8 mouse cellular contexts compared by ENCODE assay signal in genomic region chr11:77493512-77494343, GRCm38 (mm10). TPM values are rescaled to one million over a fixed set of nuclear protein-coding genes. Genes with fewer than 3 reads are reported as not detected.
DNase-seq lines count a peak whose midpoint lies in the region; ATAC-seq and TF ChIP-seq lines count a peak whose summit lies in the region.

Gene Git1 (plus strand): TSS chr11:77493562.

- peak; percentile 62 for DNase-seq in cerebellum, adult 11 months
- DNase-seq in heart, postnatal 4 days: peak; percentile 67
- peak; percentile 67 to 73 for DNase-seq in left cerebral cortex, adult 2 months (ENCODE audit: extremely low spot score in 1 of 2, low spot score in 2 of 2)
- no peak for DNase-seq in spleen, adult 2 months (ENCODE audit: low read depth in 1 of 2, low spot score in 2 of 2)

- H3K27ac ChIP-seq in bone marrow macrophage, adult 2 months (ENCODE audit: insufficient read depth, low read depth, low read length): peak within 1 kb of the TSS; percentile 78
- peak within 1 kb of the TSS; percentile 92 for H3K27ac ChIP-seq in forebrain, embryonic 15.5 days (replicated peaks)
- H3K27ac ChIP-seq in left cerebral cortex, adult 2 months: peak within 1 kb of the TSS; percentile 98
- H3K27ac ChIP-seq in spleen, adult 2 months (ENCODE audit: insufficient read depth, low read length): peak within 1 kb of the TSS; percentile 56

- WGBS in forebrain, embryonic 15.5 days: under 1% methylated on average over 51 of the region's 74 CpGs
- 4% methylated on average over 73 of the region's 74 CpGs for WGBS in spleen, adult 2 months

- H3K4me1 ChIP-seq in bone marrow macrophage, adult 2 months (ENCODE audit: control insufficient read depth, insufficient read depth, low read length): peaks cover 45% of the 10 kb centered on the region
- H3K4me1 ChIP-seq in forebrain, embryonic 15.5 days: peaks cover 72% of the 10 kb centered on the region
- H3K4me1 ChIP-seq in spleen, adult 2 months (ENCODE audit: control insufficient read depth, insufficient read depth, insufficient read length): peaks cover 16% of the 10 kb centered on the region; the same call in 1 of the 2 replicates

- no peak for TF ChIP-seq POLR2A in bone marrow macrophage, adult 2 months (IDR thresholded peaks at IDR 0.05; ENCODE audit: borderline replicate concordance, low read depth, low read length)
- TF ChIP-seq POLR2A in spleen, adult 2 months (IDR thresholded peaks at IDR 0.05; ENCODE audit: low read depth, low read length): no peak

- no peak for TF ChIP-seq CTCF in bone marrow macrophage, adult 2 months (IDR thresholded peaks at IDR 0.05; ENCODE audit: low read depth, low read length)
- TF ChIP-seq CTCF in left cerebral cortex, adult 2 months (IDR thresholded peaks at IDR 0.05): no peak; the same call in 1 of the 2 replicates
- TF ChIP-seq CTCF in spleen, adult 2 months (IDR thresholded peaks at IDR 0.05; ENCODE audit: extremely low read depth, insufficient read depth, insufficient read length, insufficient replicate concordance): no peak

- no peaks in the 10 kb centered on the region for H3K36me3 ChIP-seq in forebrain, embryonic 15.5 days
- no peaks in the 10 kb centered on the region for H3K36me3 ChIP-seq in spleen, adult 2 months (ENCODE audit: control insufficient read depth, insufficient read depth, low read length)

- ATAC-seq in cerebellum, adult (ENCODE audit: insufficient number of reproducible peaks, low FRiP score, low TSS enrichment): no peak
- no peak for ATAC-seq in forebrain, embryonic 15.5 days (replicated peaks)
- no peak for ATAC-seq in megakaryocyte, adult 5-6 weeks (ENCODE audit: poor library complexity, severe bottlenecking)

- H3K27me3 ChIP-seq in forebrain, embryonic 15.5 days: no peaks in the 10 kb centered on the region
- H3K27me3 ChIP-seq in spleen, adult 2 months (ENCODE audit: control insufficient read depth, insufficient read depth, low read length): peaks cover 12% of the 10 kb centered on the region

- peak within 1 kb of the TSS; percentile 97 for H3K9ac ChIP-seq in forebrain, embryonic 15.5 days (replicated peaks)

- intact Hi-C loops in left cerebral cortex, adult 2 months (cut with DNase I): loop anchor here (5.0 to 10.0 kb wide), 2 partner anchors 114 to 491 kb away; partner anchors contain the start of genes Phf12 and Taok1

- peak within 1 kb of the TSS; percentile 94 for H3K4me2 ChIP-seq in forebrain, embryonic 15.5 days (replicated peaks)

- H3K9me3 ChIP-seq in forebrain, embryonic 15.5 days: no peaks in the 10 kb centered on the region

- peak within 1 kb of the TSS; percentile 92 for H3K4me3 ChIP-seq in bone marrow macrophage, adult 2 months (ENCODE audit: insufficient read depth, low read length)
- peak within 1 kb of the TSS; percentile 93 for H3K4me3 ChIP-seq in forebrain, embryonic 15.5 days
- peak within 1 kb of the TSS; percentile 80 for H3K4me3 ChIP-seq in left cerebral cortex, adult 2 months
- peak within 1 kb of the TSS; percentile 83 for H3K4me3 ChIP-seq in spleen, adult 2 months (ENCODE audit: extremely low read depth, insufficient read depth, insufficient read length)

RNA-seq across cellular contexts. Expression of gene Git1, which starts in this region (rescaled TPM):
- polyA plus RNA-seq in bone marrow macrophage, adult 2 months (2012; ENCODE audit: insufficient read depth, insufficient read length, missing spikeins): 29.4 and 34.0 TPM in 2 replicates
- polyA plus RNA-seq in forebrain, embryonic 15.5 days (2015; fragmentation: Nextera tagmentation; extraction: Ambion mirVana): 14.4 and 15.9 TPM in 2 replicates
- 10 to 100 TPM; 76.8 to 81.0 TPM for total RNA-seq in heart, postnatal 4 days (2021)
- total RNA-seq in left cerebral cortex, adult 2 months (2021): 100 to 1,000 TPM; 297 to 305 TPM
- total RNA-seq in megakaryocyte, adult 5-6 weeks (2015): 17.6 and 20.0 TPM in 2 replicates
- 12.3 and 18.7 TPM in 2 replicates for total RNA-seq in megakaryocyte, adult 5-6 weeks (2017)
- polyA plus RNA-seq in spleen, adult 2 months (2012; rRNA removed): 36.2 and 44.3 TPM in 2 replicates

Comparison
In these comparisons a context has a peak if more than half of its experiments do, and no peak if none do; other contexts are left out.
1. DNase-seq: peak in cerebellum, adult 11 months (single experiment), heart, postnatal 4 days (single experiment) and left cerebral cortex, adult 2 months (2 of 2); none in spleen, adult 2 months (0 of 2).
2. Peak in every context shown above with its lines, with median percentiles within 50 percentile points of each other: H3K27ac ChIP-seq and H3K4me3 ChIP-seq.